ENCODE assay signal across 10 mouse cellular contexts in genomic region chr13:97837443-97838000, GRCm38 (mm10).
DNase-seq lines count a peak whose midpoint lies in the region; ATAC-seq lines count a peak whose summit lies in the region.
"Had no signal": no experiment of that assay in that cellular context is flagged by ENCODE, and none has a peak within 500 bp of the region (broad histone marks: within the 10 kb centered on the region; RNA-seq: fewer than 3 reads in every experiment).

No protein-coding gene starts in this region.

- DNase-seq in adrenal gland, adult 2 months, result peak; percentile 40
- no peak for DNase-seq in adrenal gland, postnatal 4 days (ENCODE audit: low spot score in 2 of 2)
- peak; percentile 53 for DNase-seq in midbrain, embryonic 14.5 days
- DNase-seq in kidney, postnatal 10 days, result peak; percentile 70
- DNase-seq in testis, postnatal 10 days (ENCODE audit: low spot score), result peak; percentile 49
- no peak for DNase-seq in cerebellum, adult 18-20 months

- H3K9ac ChIP-seq in midbrain, embryonic 14.5 days (replicated peaks; ENCODE audit: low read length), result no peak overlapping the region
- H3K9ac ChIP-seq in midbrain, embryonic 13.5 days (replicated peaks), result no peak overlapping the region
- H3K9ac ChIP-seq: embryonic facial prominence, embryonic 15.5 days; stomach, embryonic 15.5 days had no signal

- H3K9me3 ChIP-seq in midbrain, embryonic 14.5 days (ENCODE audit: control insufficient read depth, low read length), result no peaks in the 10 kb centered on the region
- H3K9me3 ChIP-seq in midbrain, embryonic 13.5 days, result no peaks in the 10 kb centered on the region
- H3K9me3 ChIP-seq: embryonic facial prominence, embryonic 15.5 days; stomach, embryonic 15.5 days had no signal

- no peaks in the 10 kb centered on the region for H3K4me1 ChIP-seq in midbrain, embryonic 14.5 days (ENCODE audit: control insufficient read depth, insufficient read depth, low read length)
- peaks cover 11% of the 10 kb centered on the region; the same call in 1 of the 2 replicates for H3K4me1 ChIP-seq in midbrain, embryonic 13.5 days (replicated peaks)

- H3K4me2 ChIP-seq in midbrain, embryonic 14.5 days (ENCODE audit: low read length), result no peak overlapping the region
- H3K4me2 ChIP-seq in midbrain, embryonic 13.5 days (replicated peaks), result no peak overlapping the region
- H3K4me2 ChIP-seq: embryonic facial prominence, embryonic 15.5 days; stomach, embryonic 15.5 days had no signal

- no peak for ATAC-seq in midbrain, embryonic 14.5 days (ENCODE audit: low FRiP score, low TSS enrichment)
- ATAC-seq in midbrain, embryonic 13.5 days, result no peak
- ATAC-seq in cerebellum, adult (ENCODE audit: insufficient number of reproducible peaks, low FRiP score, low TSS enrichment), result no peak

- H3K36me3 ChIP-seq in midbrain, embryonic 14.5 days (ENCODE audit: control insufficient read depth, insufficient read depth, low read length), result no peaks in the 10 kb centered on the region
- no peaks in the 10 kb centered on the region for H3K36me3 ChIP-seq in midbrain, embryonic 13.5 days
- H3K36me3 ChIP-seq: embryonic facial prominence, embryonic 15.5 days; stomach, embryonic 15.5 days had no signal

- H3K27ac ChIP-seq in midbrain, embryonic 14.5 days (replicated peaks; ENCODE audit: low read depth, low read length), result no peak overlapping the region
- no peak overlapping the region for H3K27ac ChIP-seq in midbrain, embryonic 13.5 days
- H3K27ac ChIP-seq: embryonic facial prominence, embryonic 15.5 days; stomach, embryonic 15.5 days had no signal

- H3K27me3 ChIP-seq in midbrain, embryonic 14.5 days (ENCODE audit: control insufficient read depth, insufficient read depth, low read length), result no peaks in the 10 kb centered on the region
- H3K27me3 ChIP-seq in midbrain, embryonic 13.5 days, result no peaks in the 10 kb centered on the region
- H3K27me3 ChIP-seq: embryonic facial prominence, embryonic 15.5 days; stomach, embryonic 15.5 days had no signal

- H3K4me3 ChIP-seq in midbrain, embryonic 14.5 days (replicated peaks; ENCODE audit: low read depth, low read length), result no peak overlapping the region
- H3K4me3 ChIP-seq in midbrain, embryonic 13.5 days (replicated peaks), result no peak overlapping the region
- H3K4me3 ChIP-seq: embryonic facial prominence, embryonic 15.5 days; stomach, embryonic 15.5 days had no signal

- WGBS in midbrain, embryonic 14.5 days, result 80% methylated on average over 7 of the region's 7 CpGs
- WGBS in midbrain, embryonic 13.5 days, result 80% methylated on average over 7 of the region's 7 CpGs

Comparison
In these comparisons a context has a peak if more than half of its experiments do, and no peak if none do; other contexts are left out.
1. DNase-seq: peak in adrenal gland, adult 2 months (single experiment), midbrain, embryonic 14.5 days (single experiment), kidney, postnatal 10 days (single experiment) and testis, postnatal 10 days (single experiment); none in adrenal gland, postnatal 4 days (0 of 2) and cerebellum, adult 18-20 months (0 of 2).